Mouse (Mus musculus) cerebellum, adult (tissue): ENCODE results near the gene Nr1h2.

Experiments
- ATAC-seq: cut with Nextera tagmentation; 2 replicates; pipeline ENCODE4 v1.9.2; 2017; ENCODE audit warnings: mild to moderate bottlenecking, moderate library complexity, mixed read lengths; ENCODE audit not compliant: insufficient number of reproducible peaks, low FRiP score, low TSS enrichment

Nr1h2 gene

DNA sequence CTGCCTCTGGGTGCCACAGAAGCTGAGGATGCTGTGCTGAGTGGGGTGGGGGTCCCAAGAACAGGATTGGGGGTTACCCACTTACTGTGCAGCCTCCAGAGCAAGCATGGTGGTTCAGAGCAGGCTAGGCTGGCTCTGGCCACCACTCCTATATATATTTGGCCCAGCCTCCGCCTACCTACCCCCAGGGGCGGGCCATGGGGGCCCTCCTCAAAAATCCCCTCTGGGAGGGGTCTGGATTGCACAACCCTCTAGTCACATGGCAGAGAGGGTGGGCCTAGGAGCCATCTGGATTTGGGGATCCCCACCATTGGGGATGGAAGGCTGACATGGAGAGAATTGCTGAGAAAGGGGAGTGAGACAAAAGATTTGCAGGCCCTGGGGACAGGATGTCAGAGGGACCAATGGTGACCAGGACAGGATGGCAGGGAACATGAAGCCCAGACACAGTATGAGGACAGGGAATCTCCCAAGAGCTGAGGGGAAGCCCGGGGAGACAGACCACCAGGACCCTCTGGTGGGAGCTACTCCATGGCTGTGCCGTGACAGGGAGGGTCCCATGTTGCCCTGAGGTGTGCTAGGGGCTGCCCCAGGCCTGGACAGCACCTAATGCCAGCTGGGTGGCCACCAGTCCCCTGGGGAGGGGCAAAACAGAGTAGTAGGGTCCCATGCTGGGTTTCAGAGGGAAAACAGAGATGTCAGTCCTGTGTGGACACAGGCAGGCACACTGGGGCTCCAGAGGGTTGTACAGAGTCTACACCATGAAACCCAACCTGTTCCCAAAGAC is 21.6 kb downstream of the Nr1h2 start, which contains the start of gene Spib:
Gene Spib, minus strand, starts transcription at position 126 of the 787 bp plus-strand sequence.
- no peak for ATAC-seq

DNA sequence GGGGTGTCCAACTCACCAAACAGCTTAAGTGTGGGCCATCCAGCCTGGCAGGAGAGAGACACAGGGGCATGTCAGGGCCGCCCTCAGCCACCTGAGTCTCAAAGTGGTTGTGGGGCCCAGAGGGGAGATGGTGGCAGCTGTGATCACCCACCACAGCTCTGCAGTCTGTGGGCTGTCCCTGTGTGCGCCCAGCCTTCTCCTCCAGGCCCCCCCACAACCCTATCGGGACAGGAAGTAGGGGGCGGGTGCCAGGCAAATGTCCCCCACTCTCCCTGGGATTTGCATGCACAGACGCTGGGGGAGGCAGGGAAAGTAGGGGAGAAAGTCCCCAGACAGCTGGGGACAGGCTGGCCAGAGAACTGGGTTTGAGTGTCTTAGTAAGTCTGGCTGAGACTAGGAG is 22.5 kb downstream of the Nr1h2 start:
- no peak for ATAC-seq

DNA sequence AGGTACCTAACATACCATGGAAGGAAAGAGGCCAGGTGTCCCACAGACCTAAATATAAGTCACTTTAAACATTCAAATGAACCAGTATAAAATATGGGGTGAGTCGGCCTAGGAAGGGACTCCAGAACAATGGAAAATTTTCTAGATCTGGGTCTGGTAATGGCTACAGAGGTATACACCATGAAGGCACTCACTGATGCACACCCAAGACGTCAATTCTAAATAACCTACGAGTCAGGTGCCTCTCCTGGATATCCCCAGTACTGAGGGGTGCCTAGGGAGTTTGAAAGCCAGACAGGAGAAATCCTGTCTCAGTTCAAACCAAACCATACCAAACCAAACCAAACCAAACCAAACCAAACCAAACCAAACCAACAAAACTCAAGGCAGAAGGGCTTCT is 23.2 kb downstream of the Nr1h2 start:
- ATAC-seq, result no peak

DNA sequence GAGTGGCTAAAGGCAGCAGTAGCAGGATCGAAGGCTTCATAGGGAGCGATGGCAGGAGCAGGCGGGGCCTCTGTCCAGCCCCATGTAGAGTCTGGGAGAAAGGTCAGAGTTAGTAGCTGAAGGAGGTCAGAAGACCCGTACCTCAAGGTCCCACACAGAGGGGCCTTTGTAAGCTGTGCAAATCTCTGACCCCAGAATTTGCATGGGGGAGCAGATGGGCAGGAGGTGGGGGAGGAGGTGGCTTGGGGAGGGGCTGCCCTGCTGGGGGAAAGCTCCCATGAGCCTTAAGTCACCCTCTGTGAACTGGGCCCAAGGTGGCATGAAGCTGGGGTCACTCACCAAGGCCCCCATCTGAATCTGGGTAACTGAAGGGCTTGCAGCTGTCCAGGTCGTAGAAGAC is 24.2 kb downstream of the Nr1h2 start:
- ATAC-seq, result no peak

DNA sequence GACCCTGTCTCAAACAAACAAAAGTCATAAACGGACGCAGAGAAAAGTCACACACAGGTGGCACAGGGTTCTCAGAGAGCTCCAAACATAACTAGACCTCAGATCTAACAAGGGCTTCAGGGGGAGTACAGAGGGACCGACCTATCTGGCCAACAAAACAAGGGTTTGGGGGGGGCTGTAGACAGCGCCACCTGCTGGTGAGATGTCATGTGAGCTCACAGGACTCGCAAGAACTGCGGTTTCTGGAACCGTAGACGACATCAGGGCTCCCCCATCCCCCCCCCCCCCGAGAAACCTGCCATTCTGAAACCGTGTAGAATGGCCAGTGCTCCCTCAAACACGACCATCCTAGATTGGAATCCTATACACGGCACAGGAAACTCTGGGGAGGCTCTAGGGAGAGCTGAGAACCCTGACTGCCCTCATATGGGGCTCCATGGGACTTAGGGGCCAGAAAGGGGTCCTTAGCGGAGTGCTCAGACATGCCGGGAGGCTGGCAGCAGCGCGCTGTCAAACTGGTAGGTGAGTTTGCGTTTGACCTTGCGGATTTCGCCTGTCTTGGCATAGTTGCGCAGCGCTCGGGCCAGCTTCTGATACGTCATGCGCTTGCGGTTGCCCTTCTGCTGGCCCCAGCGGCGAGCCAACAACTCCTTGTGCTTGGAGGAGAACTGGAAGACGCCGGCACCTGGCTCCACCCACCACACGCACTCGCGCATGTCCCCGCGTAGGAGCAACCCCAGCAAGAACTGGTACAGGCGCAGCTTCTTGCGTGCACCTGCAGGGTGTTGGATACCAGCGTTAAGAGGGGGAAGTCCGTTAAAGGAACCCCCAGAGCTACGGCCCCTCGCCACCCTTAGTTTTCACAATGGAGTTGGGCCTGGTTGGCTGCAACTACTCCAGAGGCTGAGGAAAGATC is 26.0 kb downstream of the Nr1h2 start:
- peak; percentile 71; the same call in 1 of the 2 replicates for ATAC-seq

DNA sequence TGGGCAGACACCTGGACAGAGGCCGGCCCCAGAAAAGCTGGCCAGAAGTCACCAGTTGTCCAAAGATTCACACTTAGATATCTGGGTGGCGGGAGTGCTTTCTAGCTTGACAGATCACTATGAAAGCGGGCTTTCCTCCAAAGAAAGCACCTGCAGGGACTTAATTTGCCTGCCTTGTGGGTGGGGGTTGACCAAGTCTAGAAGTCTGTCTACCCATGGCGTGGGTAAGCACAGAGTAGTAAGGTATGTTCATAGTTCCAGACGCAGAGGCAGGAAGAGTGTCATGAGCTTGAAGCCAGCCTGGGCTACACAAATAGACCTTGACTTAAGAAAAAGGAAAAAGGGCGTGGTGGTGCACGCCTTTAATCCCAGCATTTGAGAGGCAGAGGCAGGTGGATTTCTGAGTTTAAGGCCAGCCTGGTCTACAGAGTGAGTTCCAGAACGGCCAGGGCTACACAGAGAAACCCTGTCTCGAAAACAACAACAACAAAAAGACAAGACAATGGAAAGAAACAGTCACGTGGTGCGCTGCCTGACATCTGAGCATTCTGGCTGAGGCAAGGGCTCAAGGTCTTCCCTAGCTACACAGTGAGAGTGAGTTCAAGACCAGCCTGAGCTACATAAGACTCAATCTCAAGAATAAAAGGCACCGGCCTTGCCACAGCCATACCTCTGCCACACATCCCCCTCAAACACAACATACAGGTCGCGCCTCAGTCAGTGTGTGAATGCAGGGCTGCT is 27.2 kb downstream of the Nr1h2 start:
- ATAC-seq, result no peak

DNA sequence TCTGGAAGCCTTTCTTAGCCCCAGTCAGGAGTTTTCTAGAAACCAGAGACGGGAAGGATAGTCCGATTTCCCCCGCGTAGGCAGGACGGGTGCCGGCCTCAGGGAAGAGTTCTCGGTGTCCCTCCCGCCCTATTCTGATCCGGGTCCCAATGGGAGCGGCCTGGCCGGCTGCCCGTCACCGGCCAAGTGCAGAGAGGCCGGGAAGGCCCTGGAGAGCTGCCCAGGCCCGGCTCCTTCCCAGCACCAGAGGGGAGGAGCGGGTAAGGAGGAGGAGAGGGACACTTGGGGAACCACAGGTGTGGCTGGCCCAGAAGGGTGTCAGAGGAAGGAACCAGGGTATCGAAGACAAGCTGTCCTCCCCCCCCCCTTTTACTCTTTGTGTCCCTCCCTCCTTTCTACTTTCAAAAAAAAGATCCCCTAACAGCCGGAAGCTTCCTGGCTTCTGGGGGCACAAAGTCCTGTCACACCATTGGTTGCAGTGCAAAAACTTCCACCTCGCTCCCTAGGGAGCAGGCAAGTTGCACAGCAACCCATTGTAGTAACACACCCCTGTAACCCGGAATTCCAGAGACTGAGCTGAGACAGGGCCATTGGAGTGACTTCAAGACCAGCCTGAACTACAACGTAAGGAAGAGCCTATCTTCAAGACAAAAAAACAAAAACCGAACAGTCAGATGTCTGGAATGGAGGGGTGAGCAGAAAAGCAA is 28.5 kb downstream of the Nr1h2 start:
- ATAC-seq, result no peak

DNA sequence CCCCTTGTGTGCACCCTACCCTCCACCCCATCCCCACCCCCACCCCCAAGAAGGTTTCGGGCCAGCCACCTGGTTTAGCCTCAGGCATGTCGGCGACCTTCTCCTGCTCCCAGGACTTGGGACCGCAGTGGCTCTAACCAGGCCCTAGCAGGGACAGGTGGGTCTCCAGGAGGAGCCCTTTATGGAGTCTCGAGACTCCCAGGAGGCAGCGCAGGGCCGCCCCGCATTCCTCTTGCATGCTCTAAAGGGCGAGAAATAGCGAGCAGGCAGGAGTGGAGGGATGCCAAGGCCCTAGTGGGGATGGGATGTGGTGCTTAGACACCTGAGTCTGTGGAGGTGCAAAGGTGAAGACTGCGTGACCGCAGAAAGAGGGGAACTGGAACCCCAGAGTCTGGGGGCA is 29.2 kb downstream of the Nr1h2 start, which contains the start of gene Mybpc2:
Gene Mybpc2, minus strand, starts transcription at position 155 of the 400 bp plus-strand sequence.
- no peak for ATAC-seq

DNA sequence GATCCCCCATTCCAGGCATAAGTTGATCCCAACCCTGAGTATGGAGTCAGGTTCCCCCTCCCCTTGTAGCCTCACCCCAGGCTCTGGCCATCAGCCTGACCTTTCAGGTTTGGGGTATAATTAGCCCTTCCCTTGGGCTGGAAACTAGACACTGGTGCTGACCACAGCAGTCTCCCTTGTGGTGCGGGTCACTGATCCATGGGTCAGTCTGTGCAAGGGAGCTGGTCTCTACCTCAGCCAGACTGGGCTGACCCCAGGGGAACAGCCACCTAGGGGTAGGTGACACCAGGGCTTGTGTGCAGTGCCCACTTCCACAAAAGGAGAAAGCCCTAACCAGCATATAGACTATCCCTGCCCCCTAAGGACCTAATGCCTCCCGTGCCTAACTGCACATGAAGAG is 30.7 kb downstream of the Nr1h2 start:
- ATAC-seq, result no peak

DNA sequence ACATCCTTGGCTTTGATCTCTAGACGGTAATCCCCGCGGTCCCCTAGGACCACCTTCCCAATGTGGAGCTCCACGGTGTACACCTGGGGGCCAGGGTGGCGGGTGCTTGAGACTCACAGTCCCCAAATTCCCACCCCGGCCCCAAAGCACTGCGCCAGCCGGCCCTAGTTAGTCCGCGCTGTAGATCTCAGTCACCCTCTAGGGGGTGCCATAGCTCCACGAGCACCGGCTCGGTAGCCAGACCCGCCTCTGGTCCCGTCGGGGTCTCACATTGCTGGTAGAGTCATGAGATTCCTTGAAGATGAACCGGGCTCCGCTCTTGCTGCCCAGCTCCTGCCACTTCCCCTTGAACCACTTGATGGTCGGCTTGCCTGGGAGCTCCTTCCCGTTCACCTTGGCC is 32.0 kb downstream of the Nr1h2 start:
- ATAC-seq, result 0 out of 2 replicates have a peak, but pooled peaks have one; percentile 15

DNA sequence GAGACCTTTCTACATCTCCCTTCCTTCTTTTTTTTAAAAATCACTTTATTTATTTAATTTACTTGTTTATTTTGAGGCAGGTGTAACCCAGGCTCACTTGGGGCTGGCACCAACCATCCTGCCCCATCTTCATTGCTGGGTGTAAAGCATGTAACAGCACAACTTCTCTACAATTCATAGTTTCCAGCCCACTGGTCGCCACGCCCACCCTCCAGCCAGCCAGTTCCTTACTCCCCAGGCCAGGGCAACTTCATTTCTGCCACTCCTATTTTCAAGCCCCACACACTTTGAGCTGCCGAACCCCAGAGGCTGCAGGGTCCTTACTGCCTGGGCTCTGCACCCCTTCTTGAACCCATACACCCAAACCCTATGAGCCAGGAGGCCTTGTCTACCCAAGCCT is 32.8 kb downstream of the Nr1h2 start:
- no peak for ATAC-seq

DNA sequence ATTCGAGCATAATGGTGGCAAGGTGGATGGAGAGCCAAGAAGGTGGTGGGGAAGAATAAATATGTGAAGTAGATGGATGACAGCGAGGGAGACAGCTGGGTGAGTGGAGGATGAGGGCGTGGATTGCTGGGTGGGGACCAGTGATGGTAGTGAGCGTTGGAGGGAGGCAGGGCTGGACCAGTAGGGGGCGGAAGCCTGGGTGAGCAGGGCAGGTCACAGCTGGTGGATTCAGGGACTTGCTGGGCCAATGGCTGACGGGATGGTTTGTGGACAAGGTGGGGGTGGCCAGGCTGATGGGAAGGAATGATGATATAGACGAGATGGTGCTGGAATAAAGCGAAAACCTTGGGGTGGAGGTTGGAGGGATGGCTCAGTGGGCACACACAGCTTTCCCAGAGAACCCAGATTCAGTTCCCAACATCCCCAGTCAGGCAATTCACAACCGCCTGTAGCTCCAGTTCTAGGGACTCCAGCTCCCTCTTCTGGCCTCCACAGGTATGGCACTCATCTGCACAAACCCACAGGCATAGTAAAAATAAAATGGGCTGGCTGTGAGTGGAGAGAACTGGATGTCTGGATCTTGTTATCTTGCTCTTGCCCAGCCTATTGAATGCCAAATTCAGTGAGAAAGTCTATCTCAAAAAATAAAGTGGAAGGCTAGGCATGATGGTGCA is 34.4 kb downstream of the Nr1h2 start:
- ATAC-seq, result no peak

DNA sequence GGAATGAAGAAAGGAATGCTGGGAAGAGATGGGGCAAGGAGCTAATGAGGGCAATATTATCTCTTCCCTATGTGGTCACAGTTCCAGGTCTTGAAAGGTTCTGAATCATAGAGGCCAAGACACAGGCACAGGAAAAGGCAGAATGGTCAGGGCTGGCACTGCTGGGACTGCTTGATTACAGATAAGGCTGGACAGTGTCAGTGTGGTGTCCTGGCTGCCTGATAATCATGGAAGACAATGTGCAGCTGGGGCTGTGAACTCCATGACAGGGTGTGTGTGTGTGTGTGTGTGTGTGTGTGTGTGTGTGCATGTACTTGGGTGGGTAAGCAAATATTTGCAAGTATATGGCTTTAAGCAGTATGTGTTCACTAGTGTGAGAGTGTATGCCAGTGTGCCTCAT is 46.3 kb downstream of the Nr1h2 start:
- no peak for ATAC-seq

DNA sequence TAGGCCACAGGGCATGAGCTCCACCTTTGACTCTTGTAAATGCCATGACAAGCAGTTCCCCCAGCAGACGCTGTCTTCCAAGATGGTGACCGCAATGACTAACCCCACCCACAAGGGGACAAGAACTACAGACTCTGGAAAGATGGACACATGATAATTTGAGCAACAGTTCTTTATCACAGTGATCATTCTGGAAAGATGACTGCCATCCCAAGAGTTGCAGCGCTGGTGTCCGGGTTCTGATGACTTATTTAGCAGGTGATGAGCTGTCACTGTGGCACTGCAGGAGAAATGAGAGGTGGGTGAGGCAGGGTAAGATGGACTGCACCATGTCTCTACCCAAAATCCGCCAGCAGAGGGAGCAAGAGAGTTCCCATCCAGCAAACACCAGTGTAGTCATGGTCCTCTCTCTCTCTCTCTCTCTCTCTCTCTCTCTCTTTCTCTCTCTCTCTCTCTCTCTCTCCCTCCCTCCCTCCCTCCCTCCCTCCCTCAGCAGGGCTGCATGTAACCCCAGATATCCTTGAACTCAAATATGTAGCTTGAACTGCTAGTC is 52.1 kb downstream of the Nr1h2 start:
- ATAC-seq, result no peak

DNA sequence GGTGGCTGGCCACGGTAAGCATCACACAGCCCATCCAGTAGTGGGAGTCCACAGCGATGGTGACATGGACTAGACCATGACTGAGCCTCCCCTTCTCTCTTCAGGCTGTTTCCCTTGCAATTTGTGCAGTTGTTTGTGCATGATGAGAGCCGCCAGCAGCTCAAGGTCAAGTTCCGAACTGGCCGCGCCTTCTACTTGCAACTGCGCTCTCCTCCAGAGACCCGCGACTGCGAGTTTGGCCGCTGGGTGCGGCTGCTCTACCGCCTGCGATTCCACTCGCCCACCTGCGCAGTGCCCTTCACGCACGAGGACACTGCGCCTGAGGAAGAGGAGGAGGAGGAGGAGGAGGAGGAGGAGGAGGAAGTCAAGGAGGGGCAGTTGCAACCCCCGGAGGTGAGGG is 53.7 kb downstream of the Nr1h2 start:
- no peak for ATAC-seq
